Comparison of ENCODE assay signal across 21 mouse cellular contexts in the genomic region with DNA sequence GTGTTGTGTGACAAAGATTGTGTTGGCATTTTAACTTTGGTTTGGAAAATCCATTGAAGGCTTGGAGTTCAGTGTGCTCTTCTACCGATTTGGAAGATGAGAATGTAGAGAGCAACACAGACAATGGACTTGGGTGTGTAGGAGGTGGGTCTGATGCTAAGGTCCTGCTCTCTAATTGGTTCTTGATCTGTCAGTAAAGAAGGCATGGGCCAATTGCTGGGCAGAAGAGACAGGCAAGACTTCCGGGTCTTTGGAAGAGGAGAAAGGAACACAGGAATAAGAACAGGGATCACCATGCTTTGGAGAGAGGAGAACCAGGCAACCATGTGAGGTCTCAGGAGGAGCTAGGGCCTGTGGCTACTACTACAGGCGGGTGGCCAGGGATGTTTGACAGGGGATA. TPM values are rescaled to one million over a fixed set of nuclear protein-coding genes. Genes with fewer than 3 reads are reported as not detected.
A peak's percentile ranks its signal among the peaks of the same experiment; 100 is the strongest.
DNase-seq lines count a peak whose midpoint lies in the region; TF ChIP-seq lines count a peak whose summit lies in the region.
"Had no signal": no experiment of that assay in that cellular context is flagged by ENCODE, and none has a peak within 500 bp of the region (broad histone marks: within the 10 kb centered on the region; RNA-seq: fewer than 3 reads in every experiment).

No protein-coding gene starts in this region.

- H3K27ac ChIP-seq in MEL (ENCODE audit: control insufficient read depth, low read depth, low read length) = no peak overlapping the region
- H3K27ac ChIP-seq in limb, embryonic 10.5 days = no peak overlapping the region
- H3K27ac ChIP-seq: embryonic facial prominence, embryonic 10.5 days; embryonic facial prominence, embryonic 12.5 days; forebrain, embryonic 13.5 days; forebrain, embryonic 15.5 days had no signal

- no peak for TF ChIP-seq POLR2A in MEL (IDR thresholded peaks at IDR 0.05; ENCODE audit: control insufficient read depth in 1 of 2, insufficient read depth in 1 of 2, low read depth in 1 of 2, low read length in 2 of 2, poor library complexity in 1 of 2)

- H3K27me3 ChIP-seq in MEL (ENCODE audit: control insufficient read depth in 1 of 2, insufficient read depth in 2 of 2, low read length in 2 of 2) = no peaks in the 10 kb centered on the region; a peak in 1 of 4 replicates
- no peaks in the 10 kb centered on the region for H3K27me3 ChIP-seq in limb, embryonic 10.5 days (ENCODE audit: low read depth, poor library complexity, severe bottlenecking)
- H3K27me3 ChIP-seq: embryonic facial prominence, embryonic 12.5 days; forebrain, embryonic 15.5 days had no signal

- no peak for TF ChIP-seq RAD21 in MEL (IDR thresholded peaks at IDR 0.05; ENCODE audit: low read depth, low read length)

- H3K9ac ChIP-seq in MEL (ENCODE audit: control insufficient read depth, low read depth, low read length, poor library complexity, severe bottlenecking) = no peak overlapping the region
- H3K9ac ChIP-seq: embryonic facial prominence, embryonic 12.5 days; forebrain, embryonic 13.5 days; forebrain, embryonic 15.5 days; forebrain, postnatal 0 days had no signal

- TF ChIP-seq EP300 in MEL (IDR thresholded peaks at IDR 0.05; ENCODE audit: low read depth in 1 of 2, low read length in 2 of 2) = no peak

- 73% methylated on average over 3 of the region's 3 CpGs for WGBS in limb, embryonic 10.5 days

- no peaks in the 10 kb centered on the region for H3K9me3 ChIP-seq in MEL (replicated peaks; ENCODE audit: insufficient read depth, low read length)
- H3K9me3 ChIP-seq in limb, embryonic 10.5 days (replicated peaks) = no peaks in the 10 kb centered on the region
- H3K9me3 ChIP-seq: embryonic facial prominence, embryonic 10.5 days; embryonic facial prominence, embryonic 12.5 days; forebrain, embryonic 13.5 days; forebrain, embryonic 15.5 days; G1E had no signal

- intact Hi-C loops in heart, postnatal 36 days (cut with DNase I) = no loop called here

- H3K4me3 ChIP-seq in MEL (ENCODE audit: control insufficient read depth in 1 of 2, insufficient read depth in 1 of 2, low read depth in 2 of 2, low read length in 2 of 2) = no peak overlapping the region
- no peak overlapping the region for H3K4me3 ChIP-seq in limb, embryonic 10.5 days
- H3K4me3 ChIP-seq: embryonic facial prominence, embryonic 10.5 days; embryonic facial prominence, embryonic 12.5 days; forebrain, embryonic 13.5 days; forebrain, embryonic 15.5 days had no signal

- H3K79me2 ChIP-seq in MEL (ENCODE audit: control insufficient read depth, insufficient read depth, low read length, poor library complexity) = no peaks in the 10 kb centered on the region

- peak; percentile 65 for DNase-seq in ES-CJ7 (ENCODE audit: low read depth, low spot score)
- DNase-seq in MEL (ENCODE audit: low read depth, low spot score) = peak; percentile 45
- DNase-seq in ZHBTc4 (ENCODE audit: low read depth, low spot score) = peak; percentile 50
- no peak for DNase-seq in heart, postnatal 36 days
- DNase-seq in limb, embryonic 10.5 days (ENCODE audit: low spot score) = no peak
- DNase-seq in adrenal gland, postnatal 14 days = no peak
- DNase-seq: adrenal gland, adult 2 months; adrenal gland, postnatal 10 days; adrenal gland, postnatal 36 days; cerebellum, adult 11-12 months; cerebellum, adult 2 months; cerebellum, adult 9-10 months; cerebellum, postnatal 25 days; forebrain, postnatal 0 days had no signal

- TF ChIP-seq CTCF in MEL (IDR thresholded peaks at IDR 0.05 in 2 of 3, conservative IDR thresholded peaks at IDR 0.05 in 1 of 3; ENCODE audit: control insufficient read depth in 1 of 3, insufficient read depth in 1 of 3, low read depth in 2 of 3, low read length in 3 of 3, poor library complexity in 1 of 3, severe bottlenecking in 1 of 3) = no peak

- H3K4me1 ChIP-seq in MEL (ENCODE audit: control insufficient read depth in 1 of 2, insufficient read depth in 2 of 2, low read length in 2 of 2) = no peaks in the 10 kb centered on the region
- H3K4me1 ChIP-seq in limb, embryonic 10.5 days = no peaks in the 10 kb centered on the region
- H3K4me1 ChIP-seq: embryonic facial prominence, embryonic 10.5 days; embryonic facial prominence, embryonic 12.5 days; forebrain, embryonic 13.5 days; forebrain, embryonic 15.5 days had no signal

- no peaks in the 10 kb centered on the region for H3K36me3 ChIP-seq in MEL (ENCODE audit: control insufficient read depth in 1 of 2, insufficient read depth in 2 of 2, low read length in 2 of 2)
- no peaks in the 10 kb centered on the region for H3K36me3 ChIP-seq in limb, embryonic 10.5 days
- H3K36me3 ChIP-seq: embryonic facial prominence, embryonic 10.5 days; embryonic facial prominence, embryonic 12.5 days; forebrain, embryonic 15.5 days; G1E had no signal

TF ChIP-seq in MEL, 35 proteins besides CTCF, POLR2A, EP300 and RAD21:
- TF ChIP-seq ELF1 (IDR thresholded peaks at IDR 0.05; ENCODE audit: low read depth, low read length) = peak; percentile 48; the same call in 1 of the 2 replicates
- no peak for TF ChIP-seq NRF1 (IDR thresholded peaks at IDR 0.05; ENCODE audit: insufficient read depth, low read depth, low read length, poor library complexity, severe bottlenecking)
TF ChIP-seq in MEL: peak in this region for 1.

RNA-seq across cellular contexts. Expression of a gene that starts 7.7 kb away (rescaled TPM):
- total RNA-seq in MEL (2012; rRNA removed) = 0.08 and 0.13 TPM in 2 replicates
- under 1 TPM in 1 of 2 experiments, not detected in 1; 0.17 TPM for polyA plus RNA-seq in MEL (2012; ENCODE audit: insufficient read depth in 1 of 2, insufficient read length in 2 of 2, low read depth in 1 of 2, low replicate concordance in 2 of 2, missing spikeins in 1 of 2)
- not detected for total RNA-seq in heart, postnatal 36 days (2021)
- polyA plus RNA-seq in limb, embryonic 10.5 days (2016; fragmentation: Nextera tagmentation; extraction: Ambion mirVana) = 0.05 TPM in 2 replicates
- total RNA-seq in adrenal gland, postnatal 14 days (2021) = not detected in 2 replicates
- total RNA-seq: forebrain, postnatal 0 days had no signal
- polyA plus RNA-seq: adrenal gland, adult 2 months; C2C12; embryonic facial prominence, embryonic 14.5 days; G1E had no signal

RNA-seq across cellular contexts. Expression of a gene that starts 7.9 kb away (rescaled TPM):
- 3.9 and 6.6 TPM in 2 replicates for total RNA-seq in MEL (2012; rRNA removed)
- polyA plus RNA-seq in MEL (2012; ENCODE audit: insufficient read depth in 1 of 2, insufficient read length in 2 of 2, low read depth in 1 of 2, low replicate concordance in 2 of 2, missing spikeins in 1 of 2) = 10 to 100 TPM in 1 of 2 experiments, not detected in 1; 11.0 TPM
- 10 to 100 TPM; 18.8 to 20.5 TPM for total RNA-seq in heart, postnatal 36 days (2021)
- polyA plus RNA-seq in limb, embryonic 10.5 days (2016; fragmentation: Nextera tagmentation; extraction: Ambion mirVana) = 17.5 and 20.4 TPM in 2 replicates
- total RNA-seq in adrenal gland, postnatal 14 days (2021) = 36.9 and 38.0 TPM in 2 replicates

Comparison
In these comparisons a context has a peak if more than half of its experiments do, and no peak if none do; other contexts are left out.
1. DNase-seq: peak in ES-CJ7 (single experiment), MEL (single experiment) and ZHBTc4 (single experiment); none in heart, postnatal 36 days (0 of 2), limb, embryonic 10.5 days (single experiment) and adrenal gland, postnatal 14 days (single experiment).